Mouse (Mus musculus) kidney, adult 11 months (tissue): Measurements from ENCODE around the gene Rps16.

Experiments used
- DNase-seq: peaks from one replicate; pipeline ENCODE4 v3.0.0; 2022

Gene Rps16

DNA sequence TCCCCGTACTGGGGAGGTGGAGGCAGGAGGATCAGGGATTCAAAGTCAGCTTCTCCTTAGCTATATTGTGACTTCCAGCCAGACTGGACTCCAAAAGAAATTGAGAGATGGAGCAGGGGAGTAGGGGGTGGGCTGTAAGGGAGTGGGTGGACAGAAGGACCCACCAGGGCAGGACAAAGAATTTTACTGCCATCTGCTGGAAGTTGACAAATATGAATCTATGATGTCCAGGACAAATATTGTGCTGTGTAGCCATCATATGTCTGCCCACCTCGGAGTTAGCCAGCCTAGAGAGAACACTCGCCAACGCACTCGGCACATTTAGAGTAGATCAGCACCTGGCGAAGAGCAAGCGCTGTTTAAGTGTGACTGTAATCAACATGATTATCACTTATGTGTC is 1.9 kb upstream of the Rps16 start:
- no peak for DNase-seq

DNA sequence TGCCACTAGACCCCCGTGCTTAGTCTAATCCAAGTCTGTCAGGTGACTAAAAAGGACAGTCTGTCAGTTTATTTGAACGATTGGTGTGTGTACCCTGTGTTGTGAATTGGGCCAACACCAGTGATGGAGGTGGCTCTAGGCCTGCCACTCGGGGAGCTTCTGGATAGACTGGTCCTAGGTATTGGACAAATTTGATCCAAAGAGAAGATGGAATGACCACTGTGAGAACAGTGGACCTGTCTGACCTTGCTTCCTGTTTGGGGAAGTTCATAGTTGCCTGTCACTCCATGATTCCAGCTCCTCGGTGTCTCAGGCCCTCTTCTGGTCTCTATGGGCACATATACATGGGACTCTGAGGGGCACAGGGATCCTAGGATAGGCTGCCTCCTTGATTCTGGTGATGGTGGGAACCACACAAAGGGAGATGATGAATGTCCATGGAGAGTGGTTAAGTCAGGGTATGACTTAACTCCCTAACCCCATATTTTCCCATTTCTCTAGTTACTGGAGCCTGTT is 1.3 kb downstream of the Rps16 start:
- DNase-seq: no peak

DNA sequence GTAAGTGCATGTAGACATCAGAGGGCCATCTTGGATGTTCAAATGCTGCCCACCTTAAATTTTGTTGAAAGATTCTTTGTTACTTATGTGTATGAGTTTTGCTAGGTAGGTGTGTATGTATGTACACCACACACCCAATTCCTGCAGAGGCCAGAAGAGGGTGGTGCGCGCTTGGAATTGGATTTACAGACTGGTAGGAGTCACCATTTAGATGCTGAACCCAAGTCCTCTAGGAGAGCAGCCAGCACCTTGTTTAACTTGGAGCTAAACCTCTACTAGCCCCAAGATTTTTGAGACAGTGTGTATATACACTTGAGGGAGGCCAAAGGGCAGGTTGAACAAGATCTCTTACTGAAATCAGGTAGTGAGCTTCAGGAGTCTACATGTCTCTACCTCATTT is 2.8 kb downstream of the Rps16 start:
- DNase-seq: no peak

DNA sequence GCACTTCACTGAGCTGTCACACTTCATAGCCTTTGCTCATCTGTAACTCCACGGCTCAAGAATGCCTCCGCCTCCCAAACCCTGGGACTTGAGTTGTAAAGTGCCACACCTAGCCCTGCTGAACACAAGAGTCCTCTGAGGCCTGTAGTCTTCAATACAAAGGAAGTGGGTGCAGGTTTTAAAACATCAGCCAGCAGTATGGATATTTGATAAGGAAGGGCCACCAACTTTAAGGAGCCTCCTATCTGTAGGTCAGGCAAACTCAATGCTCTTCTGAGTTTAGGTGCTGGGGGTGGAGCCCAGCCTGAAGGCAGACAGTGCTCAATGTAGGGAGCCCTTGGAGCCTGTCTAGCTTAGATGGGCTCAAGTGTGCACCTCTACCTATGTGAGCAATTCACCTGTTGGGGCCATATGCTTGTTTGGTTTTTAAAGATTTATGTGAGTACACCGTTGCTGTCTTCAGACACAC is 3.7 kb downstream of the Rps16 start:
- DNase-seq: no peak

DNA sequence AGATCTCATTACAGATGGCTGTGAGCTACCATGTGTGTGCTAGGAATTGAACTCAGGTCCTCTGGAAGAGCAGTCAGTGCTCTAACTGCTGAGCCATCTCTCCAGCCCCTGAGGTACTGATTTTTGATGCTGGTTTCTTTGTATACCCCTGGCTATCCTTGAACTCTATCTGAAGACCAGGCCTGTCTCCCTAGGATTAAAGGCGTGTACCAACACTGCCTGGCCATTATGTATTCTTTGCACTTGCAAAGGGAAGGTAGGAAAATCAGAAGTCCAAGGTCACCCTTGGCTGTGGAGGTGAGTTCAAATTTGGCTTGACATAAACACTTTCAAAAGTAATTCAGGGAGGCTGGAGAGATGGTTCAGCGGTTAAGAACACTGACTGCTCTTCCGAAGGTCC is 4.1 kb downstream of the Rps16 start:
- DNase-seq: no peak

DNA sequence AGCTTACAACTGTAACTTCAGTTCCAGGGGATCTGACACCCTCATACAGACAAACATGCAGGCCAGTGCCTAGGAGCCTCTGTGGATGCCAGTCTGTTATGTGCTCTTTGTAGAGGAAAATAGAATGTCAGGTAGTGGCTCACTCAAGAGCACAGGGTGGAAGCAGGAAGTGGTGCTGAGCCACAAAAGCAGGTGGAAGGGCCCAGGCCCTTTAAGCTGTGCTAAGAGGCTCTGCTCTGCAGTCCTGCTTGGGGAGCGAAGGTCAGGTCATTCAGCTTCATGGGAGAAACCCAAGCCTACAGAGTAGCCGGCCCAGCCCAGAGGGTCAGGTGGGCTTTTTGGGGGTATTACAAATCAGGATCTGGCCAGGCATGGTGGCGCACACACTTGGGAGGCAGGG is 4.8 kb downstream of the Rps16 start:
- DNase-seq: no peak

DNA sequence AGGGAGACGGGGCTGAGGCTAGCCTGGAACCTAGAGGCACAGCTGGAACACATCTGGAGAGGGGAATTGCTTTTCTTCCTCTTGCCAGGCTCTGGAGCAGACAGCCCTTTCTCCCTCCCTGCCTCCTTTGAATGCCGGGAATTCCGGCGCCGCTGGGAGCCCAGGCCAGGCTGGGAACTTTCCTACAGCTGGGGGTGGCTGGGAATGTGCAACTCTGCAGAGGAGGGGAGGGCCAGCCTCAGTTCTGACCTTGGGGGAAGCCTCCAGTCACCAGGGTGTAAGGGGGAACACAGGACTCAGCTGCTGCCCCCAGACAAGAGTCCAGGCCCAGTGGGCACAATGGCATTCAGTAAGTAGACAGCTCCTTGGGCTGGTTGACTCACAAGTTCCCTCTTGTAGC is 6.5 kb downstream of the Rps16 start:
- peak; percentile 68 for DNase-seq

DNA sequence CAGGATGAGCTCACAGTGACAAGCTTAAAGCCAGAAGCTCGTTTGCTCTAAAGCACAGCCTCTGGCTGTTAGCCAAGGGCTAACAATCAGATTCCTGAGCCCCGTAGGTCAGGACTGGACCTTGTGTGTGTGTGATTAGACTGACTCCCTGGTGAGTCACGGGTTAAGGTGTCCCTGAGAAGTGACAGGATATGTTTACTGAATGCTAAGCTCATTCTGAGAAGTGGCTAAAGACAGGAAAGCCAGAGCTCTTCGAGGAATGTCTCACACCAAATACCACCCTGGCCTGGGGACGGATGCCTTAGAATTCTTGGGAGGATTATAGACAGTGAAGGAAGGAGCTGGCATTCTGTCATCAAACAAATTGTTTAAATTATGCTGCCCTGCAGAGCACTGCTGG is 7.5 kb downstream of the Rps16 start:
- DNase-seq: no peak

DNA sequence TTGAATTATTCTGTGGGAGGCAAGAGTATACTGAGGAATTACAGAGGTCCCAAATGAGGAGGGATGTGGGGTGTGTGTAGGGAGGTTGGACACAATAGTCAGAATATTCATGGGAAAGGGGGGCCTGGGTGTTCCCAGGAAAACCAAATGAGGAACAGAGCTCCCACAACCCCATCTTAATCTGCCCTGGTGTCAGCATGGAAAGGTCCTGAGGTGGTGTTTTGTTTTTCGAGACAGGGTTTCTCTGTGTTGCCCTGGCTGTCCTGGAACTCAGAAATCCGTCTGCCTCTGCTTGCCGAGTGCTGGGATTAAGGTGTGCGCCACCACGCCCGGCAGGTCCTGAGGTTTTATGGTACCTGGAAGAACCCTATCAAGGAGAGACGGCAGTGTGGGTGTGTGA is 8.0 kb downstream of the Rps16 start:
- DNase-seq: no peak

DNA sequence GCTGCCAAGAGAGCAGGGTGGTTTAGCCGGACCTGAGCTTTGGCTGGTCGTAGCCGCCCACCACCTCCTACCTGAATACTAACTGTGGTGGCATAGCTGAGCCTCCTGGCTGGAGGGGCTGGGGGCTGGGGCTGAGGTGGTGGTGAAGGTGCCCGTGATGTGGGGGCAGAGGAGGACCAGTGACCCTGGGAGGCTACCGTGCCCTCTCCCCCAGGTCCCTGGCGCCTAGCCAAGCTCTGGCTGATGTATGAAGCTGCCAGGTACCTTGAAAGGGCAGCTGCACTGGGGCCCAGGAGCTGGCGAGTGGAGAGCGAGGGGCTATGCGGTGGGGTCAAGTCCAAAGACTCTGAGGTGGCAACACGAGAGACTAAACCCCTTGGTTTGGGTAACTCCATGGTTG is 9.4 kb downstream of the Rps16 start:
- no peak for DNase-seq

DNA sequence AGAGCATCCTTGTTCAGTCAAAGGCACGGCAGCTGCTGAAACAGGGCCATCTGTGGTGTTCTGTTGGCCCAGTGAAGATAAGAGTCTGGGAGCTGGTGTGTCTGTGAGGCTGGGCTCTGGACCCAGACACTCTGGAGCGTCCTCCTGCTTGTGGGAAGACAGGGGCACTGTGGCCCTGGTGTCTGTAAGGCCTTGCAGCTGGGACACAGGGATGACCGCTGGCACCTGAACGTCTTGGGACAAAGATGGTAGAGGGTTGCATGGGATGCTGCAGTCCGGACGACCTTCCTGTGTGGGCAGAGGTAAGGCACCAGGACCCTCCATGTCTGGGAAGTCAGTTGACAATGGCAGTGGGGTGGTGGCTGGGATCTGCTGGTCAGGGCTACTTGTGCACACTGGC is 9.8 kb downstream of the Rps16 start:
- no peak for DNase-seq

DNA sequence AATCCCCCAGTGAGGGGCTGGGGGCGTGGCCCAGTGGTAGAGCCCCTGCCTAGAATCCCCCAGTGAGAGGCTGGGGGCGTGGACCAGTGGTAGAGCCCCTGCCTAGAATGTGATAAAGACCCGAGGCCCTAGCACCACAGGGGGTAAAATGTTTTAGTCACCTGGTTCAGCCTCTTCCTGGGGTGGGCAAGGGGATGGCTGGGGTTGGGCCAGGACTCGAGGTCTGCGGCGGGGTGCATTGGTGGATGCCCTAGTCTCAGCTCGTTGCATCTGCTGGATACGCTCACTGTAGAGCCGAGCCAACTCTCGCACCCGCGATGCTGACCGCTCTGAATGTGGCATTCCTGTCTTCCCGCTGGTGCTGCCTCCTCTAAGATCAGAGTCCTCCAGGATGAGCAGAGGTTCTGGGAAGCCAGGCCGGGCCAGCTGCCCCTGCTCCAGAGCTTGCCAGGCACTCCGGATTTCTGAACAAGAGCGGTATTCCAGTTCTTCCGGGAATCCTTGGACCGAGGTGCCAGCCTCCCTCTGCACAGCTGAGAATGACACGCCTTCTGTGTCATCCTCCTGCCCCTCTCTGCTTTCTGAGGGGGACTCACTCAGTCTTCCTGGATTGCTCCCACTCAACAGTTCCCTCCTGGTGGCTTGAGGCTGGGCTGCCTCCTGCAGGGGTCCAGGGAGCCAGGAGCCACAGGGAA is 11.3 kb downstream of the Rps16 start:
- DNase-seq: no peak

DNA sequence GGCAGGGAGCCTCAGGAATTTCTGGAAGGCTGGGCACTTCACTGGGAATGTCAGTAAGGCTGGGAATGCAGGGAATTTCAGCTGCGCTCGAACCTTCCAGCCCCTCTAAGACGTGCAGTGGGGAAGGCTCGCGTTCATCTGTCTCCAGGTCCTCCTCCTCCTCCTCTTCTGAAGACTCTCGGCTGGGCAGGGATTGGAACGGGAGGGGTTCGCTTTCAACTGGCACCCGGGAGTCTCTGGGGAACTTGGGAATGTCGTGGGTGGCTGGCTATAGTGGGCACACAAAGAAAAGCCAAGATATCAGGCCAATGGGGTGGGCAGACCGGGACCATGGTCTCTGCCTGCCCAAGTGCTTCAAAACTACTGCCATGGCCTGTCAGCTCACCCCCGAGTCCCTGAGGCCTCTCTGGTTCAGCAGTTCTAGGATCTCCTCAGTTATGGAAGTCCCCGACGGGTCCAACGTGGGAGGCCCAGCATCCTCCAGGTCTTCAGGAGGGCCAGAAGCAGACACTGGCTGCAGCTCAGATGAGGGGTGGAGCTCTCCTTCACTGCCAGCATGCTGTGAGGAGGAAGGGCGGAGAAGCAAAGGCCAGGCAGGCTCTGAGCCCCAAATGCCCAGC is 12.1 kb downstream of the Rps16 start:
- no peak for DNase-seq

DNA sequence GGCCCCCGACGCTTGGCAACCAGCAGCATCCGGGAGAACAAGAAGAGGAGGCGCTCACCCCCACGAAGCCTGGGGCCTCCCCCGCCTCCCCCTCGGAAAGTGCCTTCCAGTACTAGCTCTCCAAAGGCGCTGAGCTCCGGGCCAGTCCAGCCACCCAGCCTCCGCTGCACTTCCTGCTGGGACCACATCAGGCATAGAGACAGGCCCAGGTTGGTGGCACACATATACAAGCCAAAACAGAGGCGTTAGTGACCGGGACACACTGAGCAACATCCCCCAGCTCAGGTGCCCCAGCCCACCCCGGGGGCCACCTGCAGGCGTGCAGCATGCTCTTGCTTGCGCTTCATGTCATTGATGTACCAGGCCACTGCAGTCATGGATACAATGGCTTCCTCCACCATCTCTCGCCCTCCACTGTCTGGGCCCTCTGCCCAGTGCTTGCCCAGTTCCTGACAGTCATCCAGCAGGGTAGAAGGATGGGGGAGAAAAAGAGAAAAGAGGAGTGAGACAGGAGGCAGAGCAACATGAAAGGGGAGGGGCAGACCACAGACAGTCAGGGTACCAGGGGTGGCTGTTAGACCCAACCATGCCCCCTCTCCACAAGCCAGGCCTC is 17.3 kb downstream of the Rps16 start:
- DNase-seq: no peak

DNA sequence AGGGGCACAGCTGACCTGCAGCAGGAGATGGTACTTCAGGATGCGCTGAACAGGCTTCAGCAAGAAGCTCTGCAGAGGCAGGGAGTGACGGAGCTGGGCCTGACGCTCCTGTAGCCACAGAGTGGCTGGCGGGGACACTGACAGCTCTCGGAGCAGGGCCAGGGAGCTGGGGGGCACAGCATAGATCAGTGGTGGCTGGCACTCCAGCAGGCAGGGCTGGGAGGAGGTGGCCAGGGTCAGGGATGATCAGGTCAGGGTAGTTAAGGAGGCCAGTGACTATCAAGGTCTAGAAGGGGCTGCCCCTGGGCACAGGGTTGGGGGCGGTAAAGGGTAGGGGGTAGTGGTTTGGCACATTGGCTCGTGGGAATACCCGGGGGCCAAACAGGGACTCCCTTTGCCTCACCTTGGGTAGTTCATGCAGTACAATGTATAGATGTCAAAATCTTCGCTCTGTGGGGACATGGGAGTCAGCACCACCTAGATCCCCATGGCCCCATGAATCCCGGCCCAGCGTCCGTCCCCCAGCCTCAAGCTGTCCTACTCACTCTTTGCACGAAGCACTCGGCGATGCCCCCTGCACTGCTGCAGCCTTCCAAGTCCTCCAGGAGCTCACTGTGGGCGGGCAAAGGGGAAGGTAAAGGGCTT is 17.9 kb downstream of the Rps16 start:
- no peak for DNase-seq

DNA sequence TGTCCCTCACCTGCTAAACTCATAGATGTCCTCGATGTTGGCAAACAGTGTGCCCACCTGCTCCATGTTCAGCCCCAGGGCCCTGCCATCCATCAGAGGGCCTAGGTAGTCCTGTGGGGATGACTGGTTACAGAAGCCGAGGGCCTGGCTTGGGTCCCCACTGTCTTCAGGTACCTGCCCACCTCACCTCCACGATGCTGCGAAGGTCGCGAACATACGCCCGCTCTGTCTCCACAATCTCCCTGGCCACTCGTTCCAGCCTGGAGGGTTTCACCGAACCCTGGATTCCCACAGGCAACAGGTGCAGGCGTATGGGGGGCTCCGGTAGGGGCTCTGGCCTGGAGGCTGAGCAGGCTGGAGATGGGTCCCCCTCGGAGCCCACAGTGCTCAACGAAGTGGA is 19.6 kb downstream of the Rps16 start:
- no peak for DNase-seq

DNA sequence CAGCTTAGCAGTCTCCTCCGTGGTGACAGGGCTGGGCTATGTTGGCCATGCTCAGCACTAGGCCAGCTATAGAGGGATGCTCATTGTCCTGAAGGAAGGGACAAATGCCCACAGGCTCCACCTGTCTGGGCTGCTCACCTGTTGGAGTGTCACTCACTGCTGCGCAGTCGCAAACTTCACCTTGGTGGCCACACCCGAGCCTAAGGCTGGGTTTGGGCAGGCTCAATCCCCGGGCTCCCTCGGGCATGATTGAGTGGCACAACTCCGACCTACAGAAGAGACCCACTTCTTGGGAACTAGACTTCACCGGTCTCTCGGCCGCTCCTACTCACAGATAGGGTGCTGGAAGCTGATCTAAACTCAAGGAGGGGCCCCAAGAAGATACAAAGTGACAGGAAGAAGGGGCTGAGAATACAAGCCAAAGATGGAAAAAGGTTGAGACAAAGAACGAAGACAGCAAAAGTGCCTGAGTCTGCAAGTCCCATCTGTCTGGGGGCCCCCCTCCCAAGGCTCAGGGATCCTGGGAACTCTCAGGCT is 20.6 kb downstream of the Rps16 start:
- no peak for DNase-seq

DNA sequence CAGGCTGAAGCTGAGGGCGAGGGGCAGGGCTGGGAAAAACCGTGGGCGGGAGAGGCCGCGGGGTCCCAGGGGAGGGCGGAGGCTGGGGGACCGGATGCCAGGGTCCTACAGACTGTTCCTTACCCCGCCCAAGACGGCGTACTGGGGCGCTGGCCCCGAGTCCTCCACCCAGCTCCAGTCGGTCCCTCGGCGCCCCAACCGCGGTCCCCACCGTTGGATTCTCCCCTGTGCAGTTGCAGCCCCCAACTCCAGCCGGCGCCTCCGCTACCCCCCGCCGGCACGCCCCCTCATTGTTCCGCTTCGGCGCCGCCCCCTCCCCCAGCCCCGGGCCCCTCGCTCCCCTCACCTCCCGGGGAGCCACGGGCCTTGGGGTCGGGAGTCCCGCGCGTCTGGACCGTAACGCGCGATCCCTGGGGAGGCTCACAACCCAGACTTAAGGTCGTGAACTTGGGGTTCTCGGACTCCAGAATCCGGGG is 21.1 kb downstream of the Rps16 start:
- DNase-seq: peak; percentile 60

DNA sequence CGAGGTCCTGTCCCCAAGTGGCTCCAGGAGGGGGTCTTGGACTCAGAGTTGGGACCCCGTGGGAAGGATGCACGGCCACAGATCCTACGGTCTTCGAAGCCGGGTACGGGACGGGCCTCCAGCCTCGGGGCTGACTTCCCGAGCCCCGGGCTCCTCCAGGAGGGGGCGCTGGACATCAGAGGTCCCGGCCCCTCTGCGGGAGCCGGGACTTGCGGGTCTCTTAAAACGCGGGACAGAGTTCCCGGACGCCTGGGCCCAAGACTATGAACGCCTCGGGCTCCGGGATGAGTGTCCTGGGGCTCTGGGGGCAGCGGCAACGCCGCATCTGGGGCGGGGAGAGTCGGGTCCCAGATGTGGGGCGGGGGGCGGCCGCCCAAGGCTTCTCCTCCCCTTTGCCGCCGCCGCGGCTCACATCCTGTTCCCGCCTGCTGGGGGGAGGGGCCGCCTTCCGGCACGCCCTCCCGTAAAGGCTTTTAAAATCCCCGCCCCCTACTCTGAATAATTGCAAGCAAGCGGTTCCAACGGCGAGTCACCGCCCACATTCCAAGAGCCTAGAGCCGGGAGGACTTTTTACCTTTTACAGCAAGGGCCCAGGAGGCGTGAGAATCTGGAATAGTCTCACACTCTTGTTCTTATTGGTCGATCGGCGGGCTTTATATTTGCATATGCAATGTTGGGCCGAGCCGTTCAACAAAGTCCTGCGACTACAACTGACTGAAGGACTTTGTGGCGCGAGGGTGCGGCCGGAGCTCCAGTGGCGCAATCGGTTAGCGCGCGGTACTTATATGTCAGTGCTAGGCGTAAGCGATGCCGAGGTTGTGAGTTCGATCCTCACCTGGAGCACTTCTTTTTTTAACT is 22.0 kb downstream of the Rps16 start, which contains the start of gene Plekhg2:
Gene Plekhg2 (minus strand): TSS at position 349 of the 858 bp plus-strand sequence.
- DNase-seq: peak; percentile 100

DNA sequence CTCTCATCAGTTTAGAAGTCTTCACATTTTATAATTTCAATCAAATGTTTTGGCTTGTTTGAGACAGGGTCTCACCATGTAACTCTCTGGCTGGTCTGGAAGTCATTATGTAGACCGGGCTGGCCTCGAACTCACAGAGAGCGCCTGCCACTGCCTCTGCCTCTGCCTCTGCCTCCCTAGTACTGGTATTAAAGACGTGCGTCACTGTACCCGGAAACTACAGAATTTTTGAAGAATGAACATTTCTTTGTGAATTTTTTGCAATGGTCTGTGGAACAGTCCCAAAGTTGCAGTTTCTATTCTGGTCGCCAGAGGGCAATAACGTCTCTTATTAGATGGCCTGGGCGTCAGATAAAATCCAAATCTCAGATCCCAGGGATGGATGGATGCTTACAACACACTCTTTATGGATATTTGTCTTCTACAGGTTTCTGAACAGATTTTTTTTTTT is 22.7 kb downstream of the Rps16 start:
- DNase-seq: no peak

DNA sequence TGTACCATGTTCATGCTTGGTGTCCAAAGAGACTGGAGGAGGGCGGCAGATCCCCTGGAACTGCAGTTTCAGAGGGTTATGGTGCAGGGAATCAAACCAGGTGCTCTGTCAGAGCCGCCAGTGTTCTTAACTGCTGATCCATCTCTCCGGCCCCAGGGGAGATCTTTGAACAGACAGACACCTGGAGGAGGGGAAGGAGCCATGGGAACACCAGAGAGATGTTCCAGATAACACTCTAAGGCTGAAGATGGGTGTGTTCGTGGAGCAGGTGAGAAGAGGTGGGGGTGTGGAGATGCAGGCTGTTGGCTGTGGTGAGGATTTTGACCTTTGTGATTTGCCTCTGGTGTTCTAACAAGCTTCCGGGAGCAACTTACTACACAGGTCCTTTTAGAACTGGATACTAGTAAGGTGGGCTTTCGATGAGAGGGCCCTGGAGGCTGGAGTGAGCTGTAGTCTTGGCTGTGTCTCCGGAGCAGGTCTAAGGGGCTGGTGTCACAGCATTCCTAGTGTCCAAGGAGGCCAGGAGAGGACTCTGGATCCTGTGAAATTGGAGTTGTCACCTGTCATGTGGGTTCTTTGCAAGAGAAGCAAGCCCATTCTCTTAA is 23.5 kb downstream of the Rps16 start:
- no peak for DNase-seq

DNA sequence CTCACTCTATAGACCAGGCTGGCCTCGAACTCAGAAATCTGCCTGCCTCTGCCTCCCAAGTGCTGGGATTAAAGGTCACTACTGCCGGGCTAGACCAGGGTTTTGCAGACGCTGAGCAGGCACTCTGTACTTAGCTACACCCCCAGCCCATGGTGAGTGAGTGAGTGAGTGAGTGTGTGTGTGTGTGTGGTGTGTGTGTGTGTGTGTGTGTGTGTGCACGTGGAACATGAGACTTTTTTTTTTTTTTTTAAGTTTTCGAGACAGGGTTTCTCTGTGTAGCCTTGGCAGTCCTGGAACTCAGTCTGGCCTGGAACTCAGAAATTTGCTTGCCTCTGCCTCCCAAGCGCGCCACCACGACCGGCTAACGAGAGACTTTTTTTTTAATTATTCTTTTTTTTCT is 24.2 kb downstream of the Rps16 start:
- DNase-seq: no peak
